ENCODE assay signal across 10 mouse cellular contexts in genomic region chr6:34479531-34479930, GRCm38 (mm10). TPM values are rescaled to one million over a fixed set of nuclear protein-coding genes. Genes with fewer than 3 reads are reported as not detected.
DNase-seq lines count a peak whose midpoint lies in the region; ATAC-seq and TF ChIP-seq lines count a peak whose summit lies in the region.
"Had no signal": no experiment of that assay in that cellular context is flagged by ENCODE, and none has a peak within 500 bp of the region (broad histone marks: within the 10 kb centered on the region; RNA-seq: fewer than 3 reads in every experiment).

No protein-coding gene starts in this region.

- ATAC-seq in embryonic facial prominence, embryonic 12.5 days (ENCODE audit: insufficient number of reproducible peaks, insufficient read depth, low FRiP score, low TSS enrichment) = no peak
- no peak for ATAC-seq in midbrain, embryonic 12.5 days (ENCODE audit: low FRiP score, low read depth)
- no peak for ATAC-seq in midbrain, postnatal 0 days (ENCODE audit: low FRiP score)
- ATAC-seq in limb, embryonic 13.5 days (ENCODE audit: low FRiP score, low read depth) = no peak

- H3K4me1 ChIP-seq in embryonic facial prominence, embryonic 12.5 days = peaks cover 39% of the 10 kb centered on the region
- H3K4me1 ChIP-seq in embryonic facial prominence, embryonic 10.5 days = peaks cover 51% of the 10 kb centered on the region
- H3K4me1 ChIP-seq in midbrain, embryonic 12.5 days = peaks cover 42% of the 10 kb centered on the region
- peaks cover 13% of the 10 kb centered on the region; the same call in 1 of the 2 replicates for H3K4me1 ChIP-seq in midbrain, postnatal 0 days (ENCODE audit: insufficient read depth, low read length)
- peaks cover 46% of the 10 kb centered on the region for H3K4me1 ChIP-seq in limb, embryonic 13.5 days

- H3K27me3 ChIP-seq in embryonic facial prominence, embryonic 12.5 days = no peaks in the 10 kb centered on the region
- no peaks in the 10 kb centered on the region for H3K27me3 ChIP-seq in embryonic facial prominence, embryonic 10.5 days (replicated peaks; ENCODE audit: low read depth, poor library complexity, severe bottlenecking)
- no peaks in the 10 kb centered on the region for H3K27me3 ChIP-seq in midbrain, embryonic 12.5 days
- no peaks in the 10 kb centered on the region for H3K27me3 ChIP-seq in midbrain, postnatal 0 days (ENCODE audit: insufficient read depth, low read length)
- H3K27me3 ChIP-seq in limb, embryonic 13.5 days = no peaks in the 10 kb centered on the region

- H3K9ac ChIP-seq in embryonic facial prominence, embryonic 12.5 days = no peak overlapping the region
- no peak overlapping the region for H3K9ac ChIP-seq in midbrain, embryonic 12.5 days (replicated peaks)
- no peak overlapping the region for H3K9ac ChIP-seq in midbrain, postnatal 0 days (replicated peaks; ENCODE audit: low read length, poor library complexity, severe bottlenecking)
- no peak overlapping the region for H3K9ac ChIP-seq in limb, embryonic 13.5 days

- no peak overlapping the region for H3K27ac ChIP-seq in embryonic facial prominence, embryonic 12.5 days
- H3K27ac ChIP-seq in embryonic facial prominence, embryonic 10.5 days (replicated peaks) = no peak overlapping the region
- H3K27ac ChIP-seq in midbrain, embryonic 12.5 days (replicated peaks) = no peak overlapping the region
- H3K27ac ChIP-seq in midbrain, postnatal 0 days (ENCODE audit: low read depth, low read length) = no peak overlapping the region
- H3K27ac ChIP-seq in limb, embryonic 13.5 days = no peak overlapping the region

- H3K9me3 ChIP-seq in embryonic facial prominence, embryonic 12.5 days = no peaks in the 10 kb centered on the region
- no peaks in the 10 kb centered on the region for H3K9me3 ChIP-seq in embryonic facial prominence, embryonic 10.5 days
- H3K9me3 ChIP-seq in midbrain, embryonic 12.5 days = no peaks in the 10 kb centered on the region
- no peaks in the 10 kb centered on the region for H3K9me3 ChIP-seq in midbrain, postnatal 0 days (ENCODE audit: low read length)
- no peaks in the 10 kb centered on the region for H3K9me3 ChIP-seq in limb, embryonic 13.5 days

- WGBS in embryonic facial prominence, embryonic 12.5 days = 28% methylated on average over 8 of the region's 8 CpGs
- 40% methylated on average over 8 of the region's 8 CpGs for WGBS in embryonic facial prominence, embryonic 10.5 days
- WGBS in midbrain, embryonic 12.5 days = 40% methylated on average over 8 of the region's 8 CpGs
- WGBS in midbrain, postnatal 0 days = 34% methylated on average over 8 of the region's 8 CpGs
- 20% methylated on average over 8 of the region's 8 CpGs for WGBS in limb, embryonic 13.5 days

- no peak for TF ChIP-seq CTCF in midbrain, postnatal 0 days (IDR thresholded peaks at IDR 0.05)

- no peak overlapping the region for H3K4me3 ChIP-seq in embryonic facial prominence, embryonic 12.5 days
- no peak overlapping the region for H3K4me3 ChIP-seq in embryonic facial prominence, embryonic 10.5 days
- H3K4me3 ChIP-seq in midbrain, embryonic 12.5 days = no peak overlapping the region
- H3K4me3 ChIP-seq in midbrain, postnatal 0 days (ENCODE audit: low read depth, low read length) = no peak overlapping the region
- H3K4me3 ChIP-seq in limb, embryonic 13.5 days = no peak overlapping the region
- H3K4me3 ChIP-seq: gastrocnemius, adult 2 months had no signal

- H3K4me2 ChIP-seq in embryonic facial prominence, embryonic 12.5 days (replicated peaks) = peak overlapping the region; percentile 22
- peak overlapping the region; percentile 37 for H3K4me2 ChIP-seq in midbrain, embryonic 12.5 days (replicated peaks)
- no peak overlapping the region; the same call in 1 of the 2 replicates for H3K4me2 ChIP-seq in midbrain, postnatal 0 days (ENCODE audit: low read depth, low read length, poor library complexity, severe bottlenecking)
- peak overlapping the region; percentile 51 for H3K4me2 ChIP-seq in limb, embryonic 13.5 days (replicated peaks)

- H3K36me3 ChIP-seq in embryonic facial prominence, embryonic 12.5 days = no peaks in the 10 kb centered on the region
- H3K36me3 ChIP-seq in embryonic facial prominence, embryonic 10.5 days (replicated peaks) = no peaks in the 10 kb centered on the region
- no peaks in the 10 kb centered on the region for H3K36me3 ChIP-seq in midbrain, embryonic 12.5 days
- H3K36me3 ChIP-seq in midbrain, postnatal 0 days (ENCODE audit: insufficient read depth, low read length) = no peaks in the 10 kb centered on the region
- H3K36me3 ChIP-seq in limb, embryonic 13.5 days = no peaks in the 10 kb centered on the region

- DNase-seq in embryonic facial prominence, embryonic 10.5 days (ENCODE audit: low spot score) = no peak
- DNase-seq in midbrain, postnatal 0 days (ENCODE audit: low spot score) = no peak
- peak; percentile 66 for DNase-seq in yolk sac, embryonic 10.5 days (ENCODE audit: low spot score)
- DNase-seq in right cerebral cortex, adult 2 months (ENCODE audit: low spot score in 2 of 2) = no peak
- no peak for DNase-seq in c-Kit-positive CD71-positive TER-119-positive erythroid progenitor cells, embryonic 14.5 days (ENCODE audit: low spot score)
- DNase-seq: cerebellum, adult 18-20 months; gastrocnemius, adult 2 months had no signal

RNA-seq across cellular contexts. Expression of gene Bpgm, which starts 3.5 kb away (rescaled TPM):
- 49.2 and 55.1 TPM in 2 replicates for polyA plus RNA-seq in embryonic facial prominence, embryonic 12.5 days (2016; fragmentation: Nextera tagmentation; extraction: Ambion mirVana)
- polyA plus RNA-seq in embryonic facial prominence, embryonic 10.5 days (2016; fragmentation: Nextera tagmentation; extraction: Ambion mirVana) = 52.2 and 53.2 TPM in 2 replicates
- 76.6 and 76.8 TPM in 2 replicates for polyA plus RNA-seq in midbrain, embryonic 12.5 days (2016; fragmentation: Nextera tagmentation; extraction: Ambion mirVana)
- 42.9 and 51.4 TPM in 2 replicates for total RNA-seq in midbrain, postnatal 0 days (2014; rRNA removed)
- 80.6 and 86.0 TPM in 2 replicates for polyA plus RNA-seq in midbrain, postnatal 0 days (2015; fragmentation: Nextera tagmentation; extraction: Ambion mirVana)
- 41.4 and 47.8 TPM in 2 replicates for polyA plus RNA-seq in limb, embryonic 13.5 days (2015; fragmentation: Nextera tagmentation; extraction: Ambion mirVana)
